Mouse (Mus musculus): ENCODE results near the gene Cpped1.

- TF ChIP-seq GATA1 (IDR thresholded peaks at IDR 0.05; ENCODE audit: low read length), result no peak
- no peak for TF ChIP-seq TAL1 (IDR thresholded peaks at IDR 0.05; ENCODE audit: low read length)
Observed at GRCm38 (mm10) chr16:11785806-11786205, 123.4 kb downstream of the Cpped1 start.
